Mouse (Mus musculus) ovary, postnatal 10 days (tissue): ENCODE measurements around the gene 4930503B20Rik.

Experiments
- DNase-seq: peaks from one replicate; pipeline ENCODE4 v3.0.0; 2022; ENCODE audit warnings: low spot score

The 4930503B20Rik gene

GRCm38 (mm10) chr3:146651217-146651616, at the start of gene 4930503B20Rik:
Gene 4930503B20Rik, minus strand, starts transcription at chr3:146651317.
- DNase-seq: no peak

DNA sequence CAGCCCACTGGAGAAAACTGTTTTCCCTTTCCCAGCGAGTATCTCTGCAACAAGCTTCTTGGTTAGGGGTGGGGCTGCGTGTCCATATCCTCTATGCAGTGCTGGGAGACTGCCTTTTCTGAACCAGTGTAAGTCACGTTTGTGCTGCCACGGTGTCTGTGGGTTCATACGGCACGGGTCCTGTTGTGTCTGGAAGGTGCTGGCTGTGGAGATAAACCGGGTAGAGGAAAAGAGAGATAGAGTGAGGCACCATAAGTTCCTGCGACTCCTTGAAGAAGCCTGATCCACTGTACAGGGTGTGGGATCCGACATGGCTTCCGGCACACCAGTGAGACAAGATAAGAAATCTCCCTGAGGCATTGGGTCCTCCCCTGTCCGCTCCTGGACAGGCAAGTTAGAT, 48.9 kb upstream of the 4930503B20Rik start:
- no peak for DNase-seq

- DNase-seq: no peak
These were observed 47.9 kb upstream of the 4930503B20Rik start for GRCm38 (mm10) chr3:146698982-146699381.

GRCm38 (mm10) chr3:146692547-146692946, 41.4 kb upstream of the 4930503B20Rik start:
- no peak for DNase-seq

GRCm38 (mm10) chr3:146687121-146687725, 36.1 kb upstream of the 4930503B20Rik start:
- DNase-seq: no peak

DNA sequence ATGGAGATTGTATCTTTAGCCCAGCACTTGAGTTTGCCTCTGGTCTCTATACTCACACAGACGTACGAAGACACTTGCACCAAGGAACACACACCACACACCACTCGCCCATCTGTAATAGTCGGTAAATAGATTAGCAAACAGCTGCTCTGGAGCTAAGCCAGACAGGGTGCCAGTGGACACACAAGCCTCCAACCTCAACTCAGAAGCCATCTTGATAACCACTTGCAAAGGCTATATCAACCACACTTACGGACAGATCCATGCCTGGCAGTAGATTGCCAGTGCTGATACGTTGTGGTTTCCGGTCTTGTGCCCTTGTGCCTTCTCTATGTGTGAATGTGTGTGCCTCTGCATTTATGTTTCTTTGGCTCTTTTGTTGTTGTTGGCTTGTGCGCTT, 35.3 kb upstream of the 4930503B20Rik start:
- no peak for DNase-seq

DNA sequence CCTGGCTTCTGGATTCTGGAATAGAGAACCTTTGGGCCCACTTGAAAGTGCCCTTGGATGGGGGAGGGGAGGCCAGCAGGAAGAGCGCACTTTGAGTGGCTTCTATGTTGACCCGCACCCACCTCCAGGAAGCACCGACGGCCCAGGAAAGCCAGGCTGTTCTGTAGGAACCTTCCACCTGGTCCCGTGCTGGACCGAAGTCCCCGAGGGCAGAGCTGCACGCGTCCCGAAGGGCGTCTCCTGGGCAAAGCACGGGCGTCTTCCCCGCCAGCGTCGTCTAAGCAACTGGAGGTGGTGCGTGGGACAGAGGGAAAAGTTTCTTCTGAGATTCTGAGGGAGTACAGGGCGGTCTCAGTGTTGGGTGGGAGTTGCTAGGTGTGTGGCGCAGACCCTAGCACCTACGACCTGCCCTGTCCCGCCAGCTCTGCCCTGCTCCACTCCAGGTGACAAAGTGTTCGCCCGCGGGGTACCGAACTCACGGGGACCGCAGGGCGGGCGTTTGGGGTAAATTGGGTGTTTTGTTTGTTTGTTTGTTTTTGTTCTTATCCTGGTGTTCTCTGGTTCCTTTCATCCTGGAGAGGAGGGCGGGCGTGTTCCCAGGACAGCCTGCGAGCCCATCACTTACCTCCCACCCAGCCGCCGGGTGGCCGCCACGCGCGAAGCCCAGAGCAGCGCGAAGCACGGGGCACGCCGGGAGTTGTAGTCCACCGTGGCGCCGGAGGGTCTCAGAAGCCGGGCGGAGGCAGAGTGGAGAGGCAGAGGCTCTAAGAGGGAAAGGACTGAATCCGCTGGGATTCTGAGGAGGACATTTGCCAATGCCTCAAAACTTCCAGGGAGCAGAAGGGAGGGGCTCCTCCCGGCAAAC, 33.9 kb upstream of the 4930503B20Rik start, which contains the start of gene Samd13:
Samd13 (minus strand) TSS at position 782 of the 865 bp plus-strand sequence.
- peak; percentile 51 for DNase-seq

DNA sequence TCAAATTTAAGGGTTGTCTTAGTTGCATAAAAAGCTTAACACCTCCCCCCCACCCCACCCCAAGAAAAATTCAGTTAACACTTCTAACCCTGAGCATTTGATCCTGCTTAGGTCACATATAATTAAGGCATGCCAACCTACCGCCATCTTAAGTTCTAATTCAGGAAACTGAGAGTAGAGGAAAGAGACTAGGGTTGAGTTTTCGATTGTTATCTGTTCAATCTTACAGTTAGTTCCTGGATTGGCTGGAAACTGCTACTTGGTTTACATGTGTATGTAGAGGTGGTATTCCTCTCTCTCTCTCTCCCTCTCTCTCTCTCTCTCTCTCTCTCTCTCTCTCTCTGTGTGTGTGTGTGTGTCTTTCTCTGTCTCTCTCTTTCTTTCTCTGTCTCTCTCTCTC, 32.0 kb upstream of the 4930503B20Rik start:
- DNase-seq: no peak

- DNase-seq: peak; percentile 10
These were observed 31.1 kb upstream of the 4930503B20Rik start for GRCm38 (mm10) chr3:146682140-146682651.

GRCm38 (mm10) chr3:146681696-146682095, 30.6 kb upstream of the 4930503B20Rik start:
- DNase-seq: no peak

DNA sequence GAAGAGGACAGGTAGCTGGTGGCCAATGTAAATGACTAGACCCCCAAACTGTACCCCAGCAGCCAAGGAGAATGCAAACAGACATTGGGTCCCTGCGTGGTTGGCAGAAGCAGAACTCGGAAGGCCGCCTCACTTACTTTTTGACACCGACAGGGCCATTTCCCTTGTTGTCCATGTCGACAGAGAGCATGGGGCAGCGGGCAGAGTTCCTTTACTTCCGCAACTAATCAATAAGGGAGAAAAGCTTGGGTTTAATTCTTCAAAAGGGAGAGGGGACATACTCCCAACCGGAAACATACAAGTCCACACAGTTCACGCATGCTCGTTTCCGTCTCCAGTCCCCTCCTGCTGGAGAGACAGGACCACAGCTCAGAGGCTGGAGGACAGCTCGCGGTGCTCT, 29.5 kb upstream of the 4930503B20Rik start:
- no peak for DNase-seq

- DNase-seq: no peak
These were observed 28.5 kb upstream of the 4930503B20Rik start for GRCm38 (mm10) chr3:146679646-146680045.

- DNase-seq: no peak
These were observed 25.1 kb upstream of the 4930503B20Rik start for GRCm38 (mm10) chr3:146676193-146676592.

- DNase-seq: no peak
These were observed 24.0 kb upstream of the 4930503B20Rik start for GRCm38 (mm10) chr3:146675101-146675500.

DNA sequence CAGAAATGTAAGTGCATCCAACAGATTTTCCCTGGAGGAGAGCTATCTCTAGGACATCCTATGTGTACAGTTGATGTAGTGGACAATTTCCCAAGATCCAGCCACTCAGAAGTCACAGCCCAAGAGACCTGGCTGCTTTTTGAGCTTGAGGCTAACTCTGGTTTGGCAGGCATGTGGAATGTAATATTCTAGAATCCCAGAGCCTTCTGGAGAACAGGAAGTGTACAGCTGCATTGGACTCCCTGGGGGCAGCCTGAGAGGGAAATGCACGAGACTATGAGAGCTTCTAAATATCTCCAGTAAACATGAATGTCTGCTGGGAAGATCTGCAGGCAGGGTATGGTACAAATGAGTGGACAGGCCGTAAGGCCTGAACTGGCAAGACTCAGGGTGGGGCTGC, 20.0 kb upstream of the 4930503B20Rik start:
- DNase-seq: no peak

- no peak for DNase-seq
These were observed 10.8 kb upstream of the 4930503B20Rik start for GRCm38 (mm10) chr3:146661907-146662306.

DNA sequence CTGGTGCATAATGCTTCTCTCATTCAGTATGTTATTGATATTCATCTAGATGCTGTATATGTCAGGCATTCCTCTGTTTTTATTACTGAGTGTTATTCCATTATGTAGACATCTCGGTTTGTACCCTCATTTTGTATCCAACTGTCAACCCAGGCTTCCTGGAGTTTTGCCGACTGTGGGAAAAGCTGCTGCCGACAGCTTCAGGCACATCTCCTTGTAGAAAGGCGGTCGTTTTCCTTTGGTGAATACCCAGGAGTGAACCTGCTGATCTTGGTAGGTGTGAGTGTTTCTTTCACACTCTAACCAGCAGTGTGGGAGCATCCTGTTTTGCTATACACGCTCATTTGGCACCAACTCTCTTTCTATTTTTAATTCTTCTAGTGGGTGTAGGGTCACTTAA, 9.9 kb upstream of the 4930503B20Rik start:
- no peak for DNase-seq

DNA sequence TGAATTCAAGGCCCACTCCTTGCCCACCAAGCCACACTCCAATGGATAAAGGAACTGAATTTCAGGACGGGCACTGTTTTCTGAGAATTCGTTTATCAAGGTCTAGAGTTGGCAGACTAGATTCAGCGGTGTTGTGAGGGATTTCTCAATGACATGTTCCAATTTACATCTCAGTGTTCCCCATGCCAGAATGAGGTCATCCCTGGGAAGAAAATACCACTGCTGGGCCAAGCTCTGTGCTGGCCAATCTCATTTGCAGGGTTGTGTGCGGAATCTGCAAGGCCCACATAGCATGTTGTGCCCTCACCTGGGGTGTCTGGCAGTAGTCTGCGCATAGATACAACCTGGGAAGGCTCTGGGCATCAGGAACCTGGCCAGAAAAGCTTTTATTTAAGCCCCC, 8.2 kb upstream of the 4930503B20Rik start:
- no peak for DNase-seq

- no peak for DNase-seq
These were observed 7.0 kb upstream of the 4930503B20Rik start for GRCm38 (mm10) chr3:146658061-146658639.

GRCm38 (mm10) chr3:146657433-146657832, 6.3 kb upstream of the 4930503B20Rik start:
- no peak for DNase-seq

DNA sequence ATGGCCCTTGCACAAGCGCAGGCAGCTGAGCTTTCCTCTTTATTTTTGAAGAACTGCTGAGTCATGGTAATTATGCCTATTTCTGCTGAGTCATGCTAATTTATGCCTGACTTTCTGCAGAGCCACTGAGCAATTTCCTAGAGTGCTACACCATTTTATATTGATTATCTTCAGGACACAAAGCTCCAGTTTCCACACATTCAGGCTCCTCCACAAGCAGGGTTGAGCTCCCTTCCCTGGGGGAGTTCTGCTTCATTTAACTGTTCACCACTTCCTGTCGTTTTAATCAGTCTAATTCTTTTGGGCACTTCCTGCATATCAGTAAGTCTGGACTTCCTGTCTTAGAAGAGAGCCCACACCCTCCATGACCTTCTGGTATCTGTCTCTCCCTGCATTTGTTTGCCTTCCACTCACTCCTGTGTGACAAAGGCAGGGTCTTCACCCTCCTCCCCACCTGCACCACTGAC, 4.0 kb upstream of the 4930503B20Rik start:
- DNase-seq: no peak

DNA sequence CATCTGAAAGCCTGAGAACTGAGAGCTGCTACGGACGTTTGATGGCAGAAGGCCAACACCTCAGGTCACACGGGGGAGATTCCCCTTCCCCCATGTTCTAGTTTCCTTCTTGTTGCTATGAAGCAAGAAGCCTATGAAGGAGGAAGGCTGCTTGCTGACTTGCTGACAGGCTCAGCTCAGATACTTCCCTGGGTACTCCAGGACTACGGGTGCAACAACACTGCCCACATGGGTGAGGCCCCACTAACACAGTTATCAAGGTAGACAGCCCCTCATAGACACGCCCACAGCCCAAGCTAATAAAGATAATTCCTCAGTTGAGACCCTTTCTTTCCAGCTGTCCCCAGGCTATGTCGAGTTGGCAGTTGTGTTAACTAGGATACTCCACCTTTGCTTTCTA, 2.6 kb upstream of the 4930503B20Rik start:
- no peak for DNase-seq

- no peak for DNase-seq
These were observed 1.3 kb upstream of the 4930503B20Rik start for GRCm38 (mm10) chr3:146652431-146652830.
